Mouse (Mus musculus): ENCODE measurements around the gene Capn7. TPM values are rescaled to one million over a fixed set of nuclear protein-coding genes. Genes with fewer than 3 reads are reported as not detected.

Capn7 gene
- total RNA-seq, 2 experiments from 2014 or later: 45.5 to 64.5 TPM

DNA sequence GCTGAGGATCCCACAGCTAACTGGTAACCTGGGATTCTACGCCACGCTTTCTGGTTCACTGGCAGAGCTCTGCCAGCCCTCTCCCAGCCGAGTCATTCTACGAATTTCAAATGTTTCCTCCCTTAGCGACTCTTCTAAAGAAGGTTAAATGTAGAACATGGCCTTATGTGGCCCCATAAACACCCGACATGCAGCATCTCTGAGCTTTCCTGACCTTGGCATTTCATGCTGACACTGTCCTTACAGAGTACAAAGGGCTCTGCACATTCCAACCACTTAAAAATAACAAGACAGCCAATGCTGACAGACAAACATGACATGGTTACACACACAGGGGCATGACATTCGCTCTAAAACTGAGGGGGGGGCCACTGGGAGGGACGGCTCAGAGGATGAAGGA is 72.2 kb downstream of the Capn7 start:
- ATAC-seq (replicated peaks; ENCODE audit: low FRiP score, low TSS enrichment, poor library complexity, severe bottlenecking): no peak

DNA sequence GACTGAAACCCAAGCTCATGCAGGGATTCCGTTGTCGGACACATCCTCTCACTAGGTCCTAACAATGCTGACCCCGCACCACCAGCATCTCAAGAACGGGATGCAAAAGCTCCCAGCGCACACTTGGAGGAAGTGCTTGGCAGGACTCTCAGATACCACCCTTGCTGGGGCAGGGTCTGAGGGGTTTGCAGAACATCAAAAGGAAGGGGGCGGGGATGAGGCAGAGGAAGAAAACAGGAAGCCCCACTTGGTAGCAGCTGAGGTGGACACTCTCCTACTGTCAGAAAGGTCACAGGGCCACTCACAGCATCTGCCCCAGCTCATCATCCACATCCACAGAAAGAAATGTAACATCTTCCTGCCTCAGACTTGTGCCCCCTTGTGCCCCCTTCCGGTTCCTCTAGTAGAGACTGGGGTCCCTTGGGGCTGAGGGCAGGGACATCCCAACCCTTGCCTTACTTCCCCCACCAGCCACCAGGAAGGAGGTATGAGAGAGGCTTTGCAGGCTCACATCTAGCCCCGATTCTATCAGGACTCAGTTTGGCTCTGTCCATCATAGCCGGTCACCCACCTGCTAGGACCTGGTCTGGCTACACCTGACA is 73.8 kb downstream of the Capn7 start:
- ATAC-seq (replicated peaks; ENCODE audit: low FRiP score, low TSS enrichment, poor library complexity, severe bottlenecking): no peak

- ATAC-seq (replicated peaks; ENCODE audit: low FRiP score, low TSS enrichment, poor library complexity, severe bottlenecking): no peak
Observed at GRCm38 (mm10) chr14:31410737-31411136, 74.3 kb downstream of the Capn7 start.

DNA sequence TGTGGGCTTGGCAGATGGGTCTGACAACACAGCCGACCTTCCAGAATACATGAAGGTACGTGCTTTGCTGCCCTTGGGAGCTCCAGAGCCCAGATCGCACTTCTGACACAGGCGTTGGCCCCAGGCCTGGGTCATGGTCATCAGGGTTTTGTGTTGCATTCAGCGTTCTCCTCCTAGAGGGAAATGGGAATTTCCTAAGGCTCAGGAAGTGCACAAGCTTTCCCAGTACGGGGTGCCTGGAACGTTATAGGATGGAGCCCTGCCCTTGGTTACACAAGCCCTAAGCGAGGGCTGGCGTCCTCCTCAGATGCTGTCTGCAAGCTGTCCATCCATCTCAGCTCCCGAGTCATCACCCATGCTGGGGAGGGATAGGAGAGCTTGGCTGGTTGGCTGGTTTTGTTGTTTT is 76.2 kb downstream of the Capn7 start:
- ATAC-seq (replicated peaks; ENCODE audit: low FRiP score, low TSS enrichment, poor library complexity, severe bottlenecking): no peak

GRCm38 (mm10) chr14:31413475-31414086 is 77.1 kb downstream of the Capn7 start:
- no peak for ATAC-seq (replicated peaks; ENCODE audit: low FRiP score, low TSS enrichment, poor library complexity, severe bottlenecking)

GRCm38 (mm10) chr14:31414235-31414966 is 78.0 kb downstream of the Capn7 start:
- no peak for ATAC-seq (replicated peaks; ENCODE audit: low FRiP score, low TSS enrichment, poor library complexity, severe bottlenecking)

- ATAC-seq (replicated peaks; ENCODE audit: low FRiP score, low TSS enrichment, poor library complexity, severe bottlenecking): no peak
Observed at GRCm38 (mm10) chr14:31414967-31415376, 78.5 kb downstream of the Capn7 start.

GRCm38 (mm10) chr14:31416411-31416810 is 80.0 kb downstream of the Capn7 start:
- no peak for ATAC-seq (replicated peaks; ENCODE audit: low FRiP score, low TSS enrichment, poor library complexity, severe bottlenecking)

DNA sequence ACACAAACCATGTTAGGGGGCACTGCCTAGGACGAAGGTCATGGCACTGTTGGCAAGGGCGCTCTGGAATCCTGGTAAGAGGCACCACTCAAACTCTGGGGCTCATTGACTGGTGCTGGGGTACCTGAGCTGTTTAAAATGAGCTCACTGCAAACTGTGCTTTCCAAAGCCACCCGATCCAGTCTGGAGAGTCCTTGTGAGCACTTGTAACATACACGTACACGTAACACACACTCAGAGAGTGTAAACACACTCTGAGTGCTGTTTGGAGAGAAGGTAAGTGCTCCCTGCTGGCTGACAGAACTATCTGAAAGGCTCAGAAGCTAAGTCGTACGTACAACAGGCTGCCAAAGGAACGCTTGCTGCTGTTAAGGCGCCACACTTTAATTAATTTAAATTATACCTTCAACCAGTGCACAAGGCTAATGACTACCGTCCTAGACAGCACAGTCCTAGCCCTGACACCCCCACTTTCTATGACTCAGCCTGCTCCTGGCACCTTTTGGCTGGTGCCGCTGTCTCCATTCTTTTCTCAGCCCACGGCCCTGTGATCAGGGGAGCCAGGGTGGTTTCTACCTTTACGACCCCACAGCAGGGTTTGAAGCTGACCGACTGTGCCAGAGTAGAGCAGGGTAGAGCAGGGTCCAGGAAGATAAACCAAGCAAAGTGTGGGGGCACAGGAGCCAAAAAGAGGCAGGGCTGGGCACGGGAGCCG is 80.6 kb downstream of the Capn7 start:
- ATAC-seq (replicated peaks; ENCODE audit: low FRiP score, low TSS enrichment, poor library complexity, severe bottlenecking): no peak

- no peak for ATAC-seq (replicated peaks; ENCODE audit: low FRiP score, low TSS enrichment, poor library complexity, severe bottlenecking)
Observed at GRCm38 (mm10) chr14:31419279-31419678, 82.8 kb downstream of the Capn7 start.

DNA sequence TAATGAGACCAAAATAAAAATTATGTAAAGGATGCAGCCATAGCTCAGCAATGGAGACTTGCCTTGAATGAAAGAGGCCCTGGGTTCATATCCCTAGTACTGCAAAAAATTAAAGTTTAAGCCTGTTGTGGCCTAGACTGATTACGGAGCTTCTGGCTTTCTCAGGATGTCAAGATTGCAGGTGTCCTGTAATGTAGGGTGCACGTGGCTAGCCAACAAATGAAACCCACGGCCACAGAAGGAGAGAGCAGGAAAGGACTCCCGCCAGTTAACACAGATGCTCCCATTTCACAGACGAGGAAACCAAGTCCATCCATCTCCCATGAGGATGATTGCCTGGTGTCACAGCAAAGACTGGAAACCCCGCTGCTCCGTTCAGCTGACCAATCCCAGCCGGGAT is 83.7 kb downstream of the Capn7 start:
- no peak for ATAC-seq (replicated peaks; ENCODE audit: low FRiP score, low TSS enrichment, poor library complexity, severe bottlenecking)

- ATAC-seq (replicated peaks; ENCODE audit: low FRiP score, low TSS enrichment, poor library complexity, severe bottlenecking): no peak
Observed at GRCm38 (mm10) chr14:31420562-31420961, 84.1 kb downstream of the Capn7 start.

GRCm38 (mm10) chr14:31420985-31421384 is 84.5 kb downstream of the Capn7 start:
- ATAC-seq (replicated peaks; ENCODE audit: low FRiP score, low TSS enrichment, poor library complexity, severe bottlenecking): no peak

Other genes starting within 250 kb of the Capn7 start
- gene Smim4, start 207.7 kb upstream of the Capn7 start, total RNA-seq (2014; fragmentation: Nextera tagmentation): 161 and 205 TPM in 2 replicates
- gene Smim4, start 207.7 kb upstream of the Capn7 start, total RNA-seq (2017): 56.2 and 61.8 TPM in 2 replicates
- 82.3 and 91.5 TPM in 2 replicates for gene Nt5dc2, start 205.6 kb upstream of the Capn7 start, total RNA-seq (2014; fragmentation: Nextera tagmentation)
- 49.2 and 87.0 TPM in 2 replicates for gene Nt5dc2, start 205.6 kb upstream of the Capn7 start, total RNA-seq (2017)
- gene Stab1, start 168.0 kb upstream of the Capn7 start, total RNA-seq (2014; fragmentation: Nextera tagmentation): 0.20 and 0.37 TPM in 2 replicates
- not detected in 2 replicates for gene Stab1, start 168.0 kb upstream of the Capn7 start, total RNA-seq (2017)
- 1.8 TPM in 1 of 2 replicates, not detected in the other for gene Tnnc1, start 128.3 kb upstream of the Capn7 start, total RNA-seq (2014; fragmentation: Nextera tagmentation)
- not detected in 2 replicates for gene Tnnc1, start 128.3 kb upstream of the Capn7 start, total RNA-seq (2017)
- gene Nisch, start 119.7 kb upstream of the Capn7 start, total RNA-seq (2014; fragmentation: Nextera tagmentation): 144 and 164 TPM in 2 replicates
- gene Nisch, start 119.7 kb upstream of the Capn7 start, total RNA-seq (2017): 67.7 and 77.9 TPM in 2 replicates
- not detected in 2 replicates for gene Sema3g, start 118.8 kb upstream of the Capn7 start, total RNA-seq (2014; fragmentation: Nextera tagmentation)
- gene Sema3g, start 118.8 kb upstream of the Capn7 start, total RNA-seq (2017): not detected in 2 replicates
- gene Phf7, start 85.3 kb upstream of the Capn7 start, total RNA-seq (2014; fragmentation: Nextera tagmentation): 10.2 and 23.0 TPM in 2 replicates
- gene Phf7, start 85.3 kb upstream of the Capn7 start, total RNA-seq (2017): 9.8 and 15.7 TPM in 2 replicates
- gene Bap1, start 85.2 kb upstream of the Capn7 start, total RNA-seq (2014; fragmentation: Nextera tagmentation): 42.7 and 43.6 TPM in 2 replicates
- 65.4 and 67.9 TPM in 2 replicates for gene Bap1, start 85.2 kb upstream of the Capn7 start, total RNA-seq (2017)
- 0.59 TPM in 1 of 2 replicates, not detected in the other for gene Dnah1, start 12.7 kb upstream of the Capn7 start, total RNA-seq (2014; fragmentation: Nextera tagmentation)
- 0.04 TPM in 1 of 2 replicates, not detected in the other for gene Dnah1, start 12.7 kb upstream of the Capn7 start, total RNA-seq (2017)
- 1.1 and 2.3 TPM in 2 replicates for gene Sh3bp5, start 99.4 kb downstream of the Capn7 start, total RNA-seq (2014; fragmentation: Nextera tagmentation)
- 1.1 and 1.3 TPM in 2 replicates for gene Sh3bp5, start 99.4 kb downstream of the Capn7 start, total RNA-seq (2017)
- 40.1 and 42.9 TPM in 2 replicates for gene Eaf1, start 157.8 kb downstream of the Capn7 start, total RNA-seq (2014; fragmentation: Nextera tagmentation)
- 23.8 and 24.5 TPM in 2 replicates for gene Eaf1, start 157.8 kb downstream of the Capn7 start, total RNA-seq (2017)
- gene Mettl6, start 158.4 kb downstream of the Capn7 start, total RNA-seq (2014; fragmentation: Nextera tagmentation): 32.3 and 35.0 TPM in 2 replicates
- gene Mettl6, start 158.4 kb downstream of the Capn7 start, total RNA-seq (2017): 47.2 and 79.6 TPM in 2 replicates

Measured in megakaryocyte-erythroid progenitor cell, adult 5-6 weeks (primary cell).